Mouse (Mus musculus) intestine, embryonic 14.5 days (tissue): ENCODE measurements around the gene Ostf1. TPM values are rescaled to one million over a fixed set of nuclear protein-coding genes. Genes with fewer than 3 reads are reported as not detected.

Source experiments
- ATAC-seq: fragments of 200-750 bp; cut with Nextera tagmentation; replicated peaks from 2 replicates; pipeline ENCODE4 v1.8.0; 2017; ENCODE audit warnings: low read depth, moderate number of reproducible peaks, moderate TSS enrichment, moderate library complexity; ENCODE audit not compliant: low FRiP score, low TSS enrichment
- DNase-seq: peaks from one replicate; pipeline ENCODE4 v3.0.0-alpha.2; 2018; ENCODE audit warnings: low spot score
- H3K27ac ChIP-seq: fragments of 300-500 bp; sonication (generic); 2 replicates; pipeline ENCODE4 v1.5.1; 2014; ENCODE audit warnings: low read depth, mild to moderate bottlenecking, control low read depth
- H3K27me3 ChIP-seq: fragments of 300-500 bp; sonication (generic); replicated peaks from 2 replicates; pipeline ENCODE4 v1.6.1; 2014; ENCODE audit warnings: low read length, control low read depth; ENCODE audit not compliant: control insufficient read depth, insufficient read depth
- H3K36me3 ChIP-seq: fragments of 300-500 bp; sonication (generic); 2 replicates; pipeline ENCODE4 v1.6.1; 2014; ENCODE audit warnings: low read length, control low read depth; ENCODE audit not compliant: control insufficient read depth, insufficient read depth
- H3K4me1 ChIP-seq: fragments of 300-500 bp; sonication (generic); replicated peaks from 2 replicates; pipeline ENCODE4 v1.6.1; 2014; ENCODE audit warnings: low read length, control low read depth, mixed read lengths; ENCODE audit not compliant: control insufficient read depth, insufficient read depth
- H3K4me2 ChIP-seq: fragments of 300-500 bp; sonication (generic); 2 replicates; pipeline ENCODE4 v1.6.1; 2014; ENCODE audit warnings: low read length
- H3K4me3 ChIP-seq: fragments of 300-500 bp; sonication (generic); 2 replicates; pipeline ENCODE4 v1.5.1; 2014; ENCODE audit warnings: low read depth, low read length, control low read depth, mixed read lengths
- H3K9ac ChIP-seq: fragments of 300-500 bp; sonication (generic); 2 replicates; pipeline ENCODE4 v1.6.1; 2014; ENCODE audit warnings: mild to moderate bottlenecking, low read length
- H3K9me3 ChIP-seq: fragments of 300-500 bp; sonication (generic); 2 replicates; pipeline ENCODE4 v1.6.1; 2016; ENCODE audit warnings: low read length, control low read depth; ENCODE audit not compliant: control insufficient read depth
- WGBS: fragments of 180-500 bp; shearing (Covaris S2); extraction: QIAGEN DNeasy Blood & Tissue Kit; methylation state at CpG from one replicate; pipeline ENCODE4 v1.1.7; 2014; 5-methylcytosine and 5-hydroxymethylcytosine counted together
- polyA plus RNA-seq: library from polyadenylated mRNA; unstranded; fragments of >200 nt; fragmentation: Nextera tagmentation; extraction: Ambion mirVana; gene quantifications from 2 replicates; pipeline ENCODE4 v1.2.1, GENCODE M21; 2014

The Ostf1 gene
- polyA plus RNA-seq, 1 experiment from 2014 or later, result 68.9 TPM

DNA sequence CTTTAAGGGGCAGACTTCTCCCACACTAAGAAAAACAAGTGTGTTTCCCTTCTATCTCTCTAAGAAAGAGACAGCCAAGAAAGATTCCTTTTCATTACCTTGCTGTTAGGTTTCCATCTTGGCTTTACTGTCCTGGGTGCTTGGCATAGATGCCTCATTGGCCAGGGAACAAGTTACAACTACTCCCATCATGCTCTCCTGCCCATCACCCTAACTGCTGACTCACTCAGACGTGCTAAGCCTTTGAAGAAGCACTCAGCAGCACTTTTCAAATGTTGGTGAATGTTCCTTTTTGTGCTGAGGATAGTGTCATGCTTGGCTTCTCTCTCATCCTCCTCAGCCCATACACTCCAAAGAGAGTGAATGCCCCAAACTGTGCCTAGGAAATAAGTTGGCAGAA, 30.1 kb upstream of the Ostf1 start:
- no peak for DNase-seq
- 52% methylated on average over 1 of the region's 1 CpGs for WGBS
- no peak for ATAC-seq

DNA sequence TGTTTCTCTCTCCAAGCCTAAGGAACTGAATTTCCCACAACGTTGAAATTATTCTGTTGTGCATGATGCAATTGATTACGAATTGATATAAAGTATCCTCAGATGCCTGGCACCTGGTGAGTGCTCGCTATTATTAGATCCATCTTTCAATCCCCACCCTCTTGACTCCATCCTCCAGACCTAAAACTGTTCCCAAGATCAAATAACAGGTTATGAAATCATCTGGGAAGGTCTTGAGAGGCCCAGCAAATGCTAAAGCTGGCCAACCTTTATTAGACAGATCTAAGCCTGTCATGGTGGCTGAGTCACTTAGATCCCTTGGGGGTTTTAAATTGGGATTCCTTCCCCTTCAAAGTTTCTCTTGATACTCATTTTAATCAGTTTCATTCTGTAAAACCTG, 28.8 kb upstream of the Ostf1 start:
- WGBS, result 88% methylated on average over 3 of the region's 3 CpGs
- no peaks in the 10 kb centered on the region for H3K4me1 ChIP-seq

More for the DNA sequence above, 30.1 kb upstream of the Ostf1 start:
- H3K27ac ChIP-seq, result no peak overlapping the region
- no peak overlapping the region for H3K9ac ChIP-seq
- no peaks in the 10 kb centered on the region for H3K9me3 ChIP-seq
- no peaks in the 10 kb centered on the region for H3K4me1 ChIP-seq
- H3K4me2 ChIP-seq, result no peak overlapping the region
- H3K27me3 ChIP-seq, result no peaks in the 10 kb centered on the region
- H3K4me3 ChIP-seq, result no peak overlapping the region
- no peaks in the 10 kb centered on the region for H3K36me3 ChIP-seq

DNA sequence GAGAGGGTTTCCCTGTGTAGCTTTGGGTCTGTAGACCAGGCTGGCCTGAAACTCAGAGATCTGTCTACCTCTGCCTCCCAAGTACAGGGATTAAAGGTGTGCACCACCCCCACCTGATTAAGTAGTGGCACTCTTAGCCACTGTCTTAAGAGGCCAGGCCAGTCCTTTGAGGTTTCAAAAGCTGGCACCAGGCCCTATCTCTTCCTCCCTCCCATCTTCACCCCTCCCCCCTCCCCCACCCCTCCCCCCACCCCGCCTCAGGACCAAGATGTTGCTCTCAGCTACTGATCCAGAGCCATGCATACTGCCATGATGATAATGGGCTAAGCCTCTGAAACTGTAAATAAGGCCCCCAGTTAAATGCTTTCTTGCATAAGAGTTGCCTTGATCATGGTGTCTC, 27.7 kb upstream of the Ostf1 start:
- H3K27ac ChIP-seq, result no peak overlapping the region
- DNase-seq (no peak), ATAC-seq (no peak)
- H3K4me1 ChIP-seq, result no peaks in the 10 kb centered on the region
- no peak overlapping the region for H3K4me2 ChIP-seq
- no peaks in the 10 kb centered on the region for H3K27me3 ChIP-seq
- H3K4me3 ChIP-seq, result no peak overlapping the region
- H3K9me3 ChIP-seq, result no peaks in the 10 kb centered on the region
- WGBS, result no CpG with 5 or more reads among the region's 1 CpGs
- no peak overlapping the region for H3K9ac ChIP-seq
- H3K36me3 ChIP-seq, result no peaks in the 10 kb centered on the region

More for the DNA sequence above, 28.8 kb upstream of the Ostf1 start:
- H3K36me3 ChIP-seq, result no peaks in the 10 kb centered on the region
- ATAC-seq (no peak), DNase-seq (no peak)
- no peak overlapping the region for H3K27ac ChIP-seq
- H3K27me3 ChIP-seq, result no peaks in the 10 kb centered on the region
- no peak overlapping the region for H3K4me2 ChIP-seq
- no peaks in the 10 kb centered on the region for H3K9me3 ChIP-seq
- H3K9ac ChIP-seq, result no peak overlapping the region
- no peak overlapping the region for H3K4me3 ChIP-seq

DNA sequence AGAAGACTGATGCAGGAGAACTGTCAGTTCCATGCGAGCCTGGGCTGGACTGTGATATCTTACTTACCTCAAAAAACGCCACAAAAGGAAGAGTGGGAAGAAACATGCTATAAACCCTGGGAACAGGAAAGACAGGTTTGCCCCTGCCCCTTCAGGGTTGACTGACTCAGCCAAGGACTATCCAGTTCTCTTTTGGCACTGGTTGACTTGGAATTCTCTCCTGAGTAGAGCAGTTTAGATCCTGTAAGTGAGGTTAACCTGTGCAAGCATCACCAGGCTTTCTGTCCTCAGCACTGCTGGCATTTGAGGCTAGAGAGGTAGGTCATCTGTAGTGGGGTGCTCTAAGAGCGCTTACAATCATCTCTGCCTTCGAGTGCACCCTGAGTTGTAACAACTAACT, 26.9 kb upstream of the Ostf1 start:
- no peak overlapping the region for H3K9ac ChIP-seq
- H3K36me3 ChIP-seq, result no peaks in the 10 kb centered on the region
- no peak overlapping the region for H3K27ac ChIP-seq
- no peaks in the 10 kb centered on the region for H3K4me1 ChIP-seq
- no peaks in the 10 kb centered on the region for H3K27me3 ChIP-seq
- H3K9me3 ChIP-seq, result no peaks in the 10 kb centered on the region
- WGBS, result 66% methylated on average over 4 of the region's 4 CpGs
- H3K4me3 ChIP-seq, result no peak overlapping the region
- no peak overlapping the region for H3K4me2 ChIP-seq
- DNase-seq (peak; percentile 56), ATAC-seq (no peak)

DNA sequence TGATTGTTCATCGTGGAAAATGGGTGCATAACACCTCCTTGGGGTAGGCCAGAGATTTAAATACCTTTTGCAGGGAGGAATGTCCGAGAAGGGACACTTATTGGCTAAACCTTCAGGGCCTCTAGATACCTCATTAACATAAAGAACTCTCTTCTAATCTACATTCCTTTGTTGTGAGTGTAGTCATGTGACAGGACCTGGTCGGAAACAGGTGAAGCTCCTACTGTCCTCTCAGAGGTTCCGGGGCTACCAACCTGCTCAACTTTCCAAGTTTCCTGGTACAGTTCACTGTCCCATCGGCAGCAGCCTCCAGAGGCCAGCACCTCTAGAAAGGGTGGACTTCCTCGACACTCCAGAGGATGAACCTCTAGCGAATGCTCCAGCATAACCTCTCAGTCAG, 24.4 kb upstream of the Ostf1 start:
- 81% methylated on average over 7 of the region's 7 CpGs for WGBS

DNA sequence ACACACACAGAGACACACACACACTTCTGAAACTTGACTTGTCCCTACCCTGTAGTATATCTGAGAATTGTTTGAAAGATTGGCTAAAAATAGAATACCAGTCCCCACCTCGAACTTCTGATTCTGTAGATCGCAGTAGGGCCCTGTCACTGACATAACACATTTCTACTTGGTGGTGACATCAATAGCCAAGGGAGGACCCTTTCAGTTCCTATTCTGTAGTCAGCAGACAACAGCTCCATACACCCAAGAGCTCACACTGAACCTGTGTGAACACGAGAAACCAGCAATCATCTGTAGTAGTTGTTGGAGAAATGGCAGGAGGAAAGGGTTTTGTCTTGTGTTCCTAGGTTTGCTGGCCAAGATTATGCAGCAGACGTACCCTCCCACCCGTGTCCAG, 23.4 kb upstream of the Ostf1 start:
- 60% methylated on average over 5 of the region's 5 CpGs for WGBS
- no peak overlapping the region for H3K4me2 ChIP-seq
- H3K9me3 ChIP-seq, result no peaks in the 10 kb centered on the region
- H3K27me3 ChIP-seq, result no peaks in the 10 kb centered on the region
- H3K4me3 ChIP-seq, result no peak overlapping the region
- no peaks in the 10 kb centered on the region for H3K36me3 ChIP-seq
- H3K9ac ChIP-seq, result no peak overlapping the region
- H3K27ac ChIP-seq, result no peak overlapping the region
- DNase-seq (no peak), ATAC-seq (no peak)
- H3K4me1 ChIP-seq, result no peaks in the 10 kb centered on the region

More for the DNA sequence above, 24.4 kb upstream of the Ostf1 start:
- Histone ChIP-seq H3K27me3 (no peaks in the 10 kb centered on the region), H3K9me3 (no peaks in the 10 kb centered on the region), H3K4me3 (no peak overlapping the region), H3K9ac (no peak overlapping the region), H3K27ac (no peak overlapping the region), H3K4me1 (no peaks in the 10 kb centered on the region), H3K4me2 (no peak overlapping the region), H3K36me3 (no peaks in the 10 kb centered on the region)
- DNase-seq, result no peak
- ATAC-seq, result no peak

DNA sequence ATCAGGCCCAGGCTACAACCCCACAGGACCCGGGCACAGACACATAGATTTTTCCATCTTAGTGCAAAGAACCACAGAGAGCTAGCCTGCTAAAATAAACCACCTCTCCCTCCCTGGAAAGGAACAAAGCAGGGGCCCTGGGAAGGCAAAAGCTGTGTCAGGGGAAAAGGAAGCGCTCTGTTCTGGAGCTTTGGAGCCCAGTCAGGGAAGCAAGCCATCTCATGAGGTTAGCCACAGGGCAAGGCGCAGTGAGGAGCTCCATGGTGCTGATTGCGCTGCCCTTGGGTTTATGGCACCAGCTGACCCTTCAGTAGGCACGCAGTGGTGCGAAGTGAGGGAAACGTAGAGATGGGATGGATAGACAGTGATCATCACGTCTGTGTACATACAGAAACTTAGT, 22.7 kb upstream of the Ostf1 start:
- no peak overlapping the region for H3K27ac ChIP-seq
- H3K4me3 ChIP-seq, result no peak overlapping the region
- 84% methylated on average over 8 of the region's 8 CpGs for WGBS
- H3K4me2 ChIP-seq, result no peak overlapping the region
- H3K36me3 ChIP-seq, result no peaks in the 10 kb centered on the region
- H3K9me3 ChIP-seq, result no peaks in the 10 kb centered on the region
- no peaks in the 10 kb centered on the region for H3K4me1 ChIP-seq
- no peak overlapping the region for H3K9ac ChIP-seq
- ATAC-seq (no peak), DNase-seq (no peak)
- no peaks in the 10 kb centered on the region for H3K27me3 ChIP-seq

DNA sequence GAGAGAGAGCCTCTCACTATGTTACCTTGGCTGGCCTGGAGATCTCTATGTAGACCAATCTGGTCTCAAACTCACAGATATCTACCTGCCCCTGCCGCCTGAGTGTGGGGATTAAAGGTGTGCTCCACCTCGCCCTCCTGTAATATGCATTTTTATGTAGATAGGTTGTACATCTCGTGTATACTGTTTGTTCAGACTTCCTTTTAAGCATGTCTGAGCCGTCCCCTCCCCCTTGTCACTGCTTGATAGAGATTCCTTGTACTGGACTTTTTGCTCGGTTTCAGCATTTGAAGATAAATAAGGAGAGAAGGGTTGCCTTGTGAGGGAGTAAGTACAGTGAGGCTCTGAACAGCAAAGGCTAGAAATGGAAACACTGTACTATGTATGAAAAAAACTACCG, 21.4 kb upstream of the Ostf1 start:
- no peak overlapping the region for H3K9ac ChIP-seq
- H3K4me2 ChIP-seq, result no peak overlapping the region
- H3K27me3 ChIP-seq, result no peaks in the 10 kb centered on the region
- no peaks in the 10 kb centered on the region for H3K4me1 ChIP-seq
- no peaks in the 10 kb centered on the region for H3K36me3 ChIP-seq
- H3K27ac ChIP-seq, result no peak overlapping the region
- H3K9me3 ChIP-seq, result no peaks in the 10 kb centered on the region
- ATAC-seq (no peak), DNase-seq (no peak)
- 91% methylated on average over 6 of the region's 6 CpGs for WGBS
- no peak overlapping the region for H3K4me3 ChIP-seq

DNA sequence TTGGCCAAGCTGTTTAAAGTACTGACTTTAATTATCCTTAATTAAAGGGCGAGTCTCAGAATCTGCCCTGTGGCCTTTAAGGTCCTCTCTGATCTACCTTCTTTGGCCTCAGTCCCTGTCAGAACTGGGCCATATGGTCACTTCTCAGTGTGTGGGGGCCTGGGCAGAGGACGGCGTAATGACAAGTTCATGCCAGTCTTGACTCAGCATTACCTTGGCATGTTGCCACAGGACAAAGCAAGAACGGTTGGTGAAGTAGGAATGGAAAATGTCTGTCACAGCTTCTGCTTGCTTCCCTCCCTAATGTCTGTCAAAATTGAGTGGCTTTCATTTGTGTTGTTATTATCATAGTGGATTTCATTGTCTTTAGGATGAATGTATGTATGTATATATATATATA, 21.0 kb upstream of the Ostf1 start:
- no peak overlapping the region for H3K4me2 ChIP-seq
- no peak overlapping the region for H3K27ac ChIP-seq
- 72% methylated on average over 4 of the region's 4 CpGs for WGBS
- H3K27me3 ChIP-seq, result no peaks in the 10 kb centered on the region
- no peaks in the 10 kb centered on the region for H3K36me3 ChIP-seq
- no peak overlapping the region for H3K9ac ChIP-seq
- no peak for ATAC-seq
- H3K4me3 ChIP-seq, result no peak overlapping the region
- DNase-seq, result no peak
- no peaks in the 10 kb centered on the region for H3K9me3 ChIP-seq
- no peaks in the 10 kb centered on the region for H3K4me1 ChIP-seq
